Mouse (Mus musculus) layer of hippocampus, postnatal 25 days (tissue): ENCODE data around the gene Rin1. TPM values are rescaled to one million over a fixed set of nuclear protein-coding genes. Genes with fewer than 3 reads are reported as not detected.

Experiments
- DNase-seq, 2 experiments: peaks; one replicate each; pipeline ENCODE4 v3.0.0; 2022; ENCODE audit warnings: mixed read lengths in 2 of 2, low spot score in 1 of 2; ENCODE audit errors: extremely low spot score in 1 of 2
- total RNA-seq, 2 experiments: library from RNA; stranded (reverse); gene quantifications; 2 replicates each; pipeline ENCODE4 v1.2.3; 2021

Rin1 gene
- total RNA-seq, 2 experiments from 2014 or later = 109 to 114 TPM

GRCm38 (mm10) chr19:5087884-5088728 is 37.8 kb downstream of the Rin1 start, which contains the start of gene Yif1a:
Gene Yif1a, plus strand, starts transcription at chr19:5088538.
- peak; percentile 74 to 84 for DNase-seq

GRCm38 (mm10) chr19:5089324-5089723 is 39.0 kb downstream of the Rin1 start:
- DNase-seq = no peak

GRCm38 (mm10) chr19:5092083-5092482 is 41.8 kb downstream of the Rin1 start:
- no peak for DNase-seq

- DNase-seq = no peak
Measured at GRCm38 (mm10) chr19:5093481-5094242, 43.4 kb downstream of the Rin1 start.

- peak; percentile 96 to 100 for DNase-seq
Measured at GRCm38 (mm10) chr19:5094243-5094632, 44.0 kb downstream of the Rin1 start.

- no peak for DNase-seq
Measured at GRCm38 (mm10) chr19:5094746-5095417, 44.6 kb downstream of the Rin1 start.

GRCm38 (mm10) chr19:5095887-5096474 is 45.7 kb downstream of the Rin1 start:
- peak; percentile 60 to 62 for DNase-seq

- DNase-seq = no peak
Measured at GRCm38 (mm10) chr19:5097521-5098362, 47.5 kb downstream of the Rin1 start.

GRCm38 (mm10) chr19:5098363-5099143 is 48.3 kb downstream of the Rin1 start, which contains the start of gene Cnih2:
Gene Cnih2, minus strand, starts transcription at chr19:5098521.
- peak in 1 of 2 experiments; percentile 58 for DNase-seq

- no peak for DNase-seq
Measured at GRCm38 (mm10) chr19:5106074-5106473, 55.8 kb downstream of the Rin1 start.

Other genes starting within 250 kb of the Rin1 start
- gene Gm21992, start 238.9 kb upstream of the Rin1 start, total RNA-seq = 10 to 100 TPM; 21.2 to 28.3 TPM
- gene Rbm14, start 238.8 kb upstream of the Rin1 start, total RNA-seq = 10 to 100 TPM; 53.0 to 53.9 TPM
- 10 to 100 TPM; 30.6 to 37.8 TPM for gene Ccs, start 211.1 kb upstream of the Rin1 start, total RNA-seq
- 1 to 10 TPM; 1.8 to 2.2 TPM for gene Ccdc87, start 211.1 kb upstream of the Rin1 start, total RNA-seq
- gene Ctsf, start 195.4 kb upstream of the Rin1 start, total RNA-seq = 100 to 1,000 TPM; 113 to 118 TPM
- under 1 TPM; 0.84 to 0.89 TPM for gene Actn3, start 172.6 kb upstream of the Rin1 start, total RNA-seq
- gene Zdhhc24, start 171.8 kb upstream of the Rin1 start, total RNA-seq = 10 to 100 TPM; 24.9 to 25.5 TPM
- 10 to 100 TPM; 37.4 to 41.9 TPM for gene Bbs1, start 143.9 kb upstream of the Rin1 start, total RNA-seq
- 10 to 100 TPM; 41.0 to 43.5 TPM for gene Dpp3, start 122.2 kb upstream of the Rin1 start, total RNA-seq
- 10 to 100 TPM; 20.2 to 20.9 TPM for gene Peli3, start 107.4 kb upstream of the Rin1 start, total RNA-seq
- gene Mrpl11, start 88.3 kb upstream of the Rin1 start, total RNA-seq = 10 to 100 TPM; 60.5 to 71.1 TPM
- 1 to 10 TPM; 5.7 to 6.6 TPM for gene Npas4, start 60.2 kb upstream of the Rin1 start, total RNA-seq
- 10 to 100 TPM; 14.2 to 17.6 TPM for gene Slc29a2, start 26.6 kb upstream of the Rin1 start, total RNA-seq
- gene B4gat1, start 11.7 kb upstream of the Rin1 start, total RNA-seq = 100 to 1,000 TPM; 131 to 132 TPM
- 1 to 10 TPM; 5.0 to 5.3 TPM for gene AC124502.3, start 11.6 kb upstream of the Rin1 start, total RNA-seq
- gene Brms1, start 9.1 kb upstream of the Rin1 start, total RNA-seq = 10 to 100 TPM; 19.2 to 21.4 TPM
- gene Cd248, start 17.6 kb downstream of the Rin1 start, total RNA-seq = 1 to 10 TPM; 4.3 to 5.1 TPM
- 100 to 1,000 TPM; 131 to 138 TPM for gene Tmem151a, start 35.0 kb downstream of the Rin1 start, total RNA-seq
- 10 to 100 TPM; 24.5 to 24.7 TPM for gene Yif1a, start 38.1 kb downstream of the Rin1 start, total RNA-seq
- 100 to 1,000 TPM; 754 to 774 TPM for gene Cnih2, start 48.0 kb downstream of the Rin1 start, total RNA-seq
- 100 to 1,000 TPM; 173 TPM for gene Rab1b, start 56.6 kb downstream of the Rin1 start, total RNA-seq
- 100 to 1,000 TPM; 214 to 222 TPM for gene Klc2, start 68.1 kb downstream of the Rin1 start, total RNA-seq
- 10 to 100 TPM; 54.2 to 57.6 TPM for gene Pacs1, start 222.6 kb downstream of the Rin1 start, total RNA-seq
- 100 to 1,000 TPM; 201 to 202 TPM for gene Sf3b2, start 245.0 kb downstream of the Rin1 start, total RNA-seq
- 100 to 1,000 TPM; 114 to 129 TPM for gene Gal3st3, start 247.8 kb downstream of the Rin1 start, total RNA-seq